Mouse (Mus musculus): ENCODE results near the gene Olfr1048.
"Not testable (repeated sequence)": the region's sequence is repeated elsewhere in the genome, so short reads cannot be mapped to it uniquely, and the experiment has no call there.

Olfr1048 gene

GRCm38 (mm10) chr2:86240189-86240588 lies at the start of gene Olfr1048:
Gene Olfr1048 (minus strand): TSS chr2:86240289.
- no peak for DNase-seq (ENCODE audit: low spot score)

GRCm38 (mm10) chr2:86278988-86279387 lies 38.9 kb upstream of the Olfr1048 start, which contains the start of gene Olfr1051:
Gene Olfr1051 (minus strand): TSS chr2:86279088.
- not testable (repeated sequence) for DNase-seq (ENCODE audit: low spot score)

GRCm38 (mm10) chr2:86258228-86258627 lies 18.1 kb upstream of the Olfr1048 start, which contains the start of gene Olfr1049:
Gene Olfr1049 (minus strand): TSS chr2:86258328.
- DNase-seq (ENCODE audit: low spot score): not testable (repeated sequence)

GRCm38 (mm10) chr2:86231301-86231700 lies 8.8 kb downstream of the Olfr1048 start, which contains the start of gene Olfr1047:
Gene Olfr1047 (minus strand): TSS chr2:86231401.
- no peak for DNase-seq (ENCODE audit: low spot score)

GRCm38 (mm10) chr2:86219214-86219613 lies 20.9 kb downstream of the Olfr1048 start, which contains the start of gene Olfr1046:
Gene Olfr1046 (minus strand): TSS chr2:86219314.
- DNase-seq (ENCODE audit: low spot score): no peak

GRCm38 (mm10) chr2:86202909-86203308 lies 37.2 kb downstream of the Olfr1048 start, which contains the start of gene Olfr1045:
Gene Olfr1045 (minus strand): TSS chr2:86203009.
- no peak for DNase-seq (ENCODE audit: low spot score)

- DNase-seq (ENCODE audit: low spot score): no peak
Observed at GRCm38 (mm10) chr2:86195863-86196262, 44.2 kb downstream of the Olfr1048 start.

- DNase-seq (ENCODE audit: low spot score): no peak
Observed at GRCm38 (mm10) chr2:86185583-86185982, 54.5 kb downstream of the Olfr1048 start, which contains the start of gene Olfr52. Gene Olfr52 (minus strand): TSS chr2:86185683.

Measured in layer of hippocampus, adult 11-12 months (tissue).